Mouse (Mus musculus) hindbrain, embryonic 16.5 days (tissue): Measurements from ENCODE around the gene Dmrt3. TPM values are rescaled to one million over a fixed set of nuclear protein-coding genes. Genes with fewer than 3 reads are reported as not detected.

Experiments used
- ATAC-seq: fragments of 200-750 bp; cut with Nextera tagmentation; 2 replicates; pipeline ENCODE4 v1.8.0; 2017; ENCODE audit warnings: moderate TSS enrichment, moderate library complexity
- H3K27ac ChIP-seq: fragments of 300-500 bp; sonication (generic); 2 replicates; pipeline ENCODE4 v1.5.1; 2014; ENCODE audit warnings: low read depth, mild to moderate bottlenecking, control low read depth, low read length, moderate library complexity
- H3K27me3 ChIP-seq: fragments of 300-500 bp; sonication (generic); replicated peaks from 2 replicates; pipeline ENCODE4 v1.6.1; 2014; ENCODE audit warnings: low read length; ENCODE audit not compliant: control insufficient read depth, insufficient read depth
- H3K36me3 ChIP-seq: fragments of 300-500 bp; sonication (generic); 2 replicates; pipeline ENCODE4 v1.6.1; 2014; ENCODE audit warnings: mild to moderate bottlenecking, low read length, moderate library complexity, mixed read lengths; ENCODE audit not compliant: control insufficient read depth, insufficient read depth
- H3K4me1 ChIP-seq: fragments of 300-500 bp; sonication (generic); 2 replicates; pipeline ENCODE4 v1.6.1; 2014; ENCODE audit warnings: low read depth, low read length; ENCODE audit not compliant: control insufficient read depth, insufficient read depth
- H3K4me2 ChIP-seq: fragments of 300-500 bp; sonication (generic); 2 replicates; pipeline ENCODE4 v1.6.1; 2014; ENCODE audit warnings: mild to moderate bottlenecking, low read length, control low read depth, moderate library complexity
- H3K4me3 ChIP-seq: fragments of 300-500 bp; sonication (generic); 2 replicates; pipeline ENCODE4 v1.5.1; 2014; ENCODE audit warnings: mild to moderate bottlenecking, low read length, control low read depth, moderate library complexity
- H3K9ac ChIP-seq: fragments of 300-500 bp; sonication (generic); 2 replicates; pipeline ENCODE4 v1.6.1; 2014; ENCODE audit warnings: low read depth, mild to moderate bottlenecking, control low read depth, low read length, moderate library complexity
- H3K9me3 ChIP-seq: fragments of 300-500 bp; sonication (generic); 2 replicates; pipeline ENCODE4 v1.6.1; 2014; ENCODE audit warnings: mild to moderate bottlenecking, low read length, moderate library complexity; ENCODE audit not compliant: control insufficient read depth
- WGBS: fragments of 180-500 bp; shearing (Covaris S2); extraction: QIAGEN DNeasy Blood & Tissue Kit; methylation state at CpG from one replicate; pipeline ENCODE4 v1.1.7; 2014; 5-methylcytosine and 5-hydroxymethylcytosine counted together
- polyA plus RNA-seq: library from polyadenylated mRNA; unstranded; fragments of >200 nt; fragmentation: Nextera tagmentation; extraction: Ambion mirVana; gene quantifications from 2 replicates; pipeline ENCODE4 v1.2.1, GENCODE M21; 2015

Gene Dmrt3
- polyA plus RNA-seq, 1 experiment from 2014 or later = 0.16 TPM

GRCm38 (mm10) chr19:25647136-25647535 lies 37.0 kb downstream of the Dmrt3 start:
- no peak overlapping the region for H3K4me3 ChIP-seq
- no peak overlapping the region for H3K4me2 ChIP-seq
- WGBS = 69% methylated on average over 3 of the region's 3 CpGs
- H3K4me1 ChIP-seq = no peaks in the 10 kb centered on the region
- H3K36me3 ChIP-seq = no peaks in the 10 kb centered on the region
- no peak overlapping the region for H3K9ac ChIP-seq
- no peak overlapping the region for H3K27ac ChIP-seq
- H3K9me3 ChIP-seq = no peaks in the 10 kb centered on the region
- ATAC-seq = no peak
- H3K27me3 ChIP-seq = no peaks in the 10 kb centered on the region; the same call in 1 of the 2 replicates

GRCm38 (mm10) chr19:25648701-25649100 lies 38.6 kb downstream of the Dmrt3 start:
- Histone ChIP-seq H3K36me3 (no peaks in the 10 kb centered on the region), H3K4me1 (no peaks in the 10 kb centered on the region), H3K9me3 (no peaks in the 10 kb centered on the region), H3K4me2 (no peak overlapping the region), H3K4me3 (no peak overlapping the region), H3K27me3 (no peaks in the 10 kb centered on the region; the same call in 1 of the 2 replicates), H3K9ac (no peak overlapping the region), H3K27ac (no peak overlapping the region)
- WGBS = 78% methylated on average over 4 of the region's 4 CpGs
- no peak for ATAC-seq

GRCm38 (mm10) chr19:25650474-25650873 lies 40.4 kb downstream of the Dmrt3 start:
- Histone ChIP-seq H3K4me1 (no peaks in the 10 kb centered on the region), H3K9ac (no peak overlapping the region), H3K27me3 (no peaks in the 10 kb centered on the region; the same call in 1 of the 2 replicates), H3K4me2 (no peak overlapping the region), H3K36me3 (no peaks in the 10 kb centered on the region), H3K9me3 (no peaks in the 10 kb centered on the region), H3K27ac (no peak overlapping the region), H3K4me3 (no peak overlapping the region)
- 80% methylated on average over 10 of the region's 10 CpGs for WGBS
- no peak for ATAC-seq

- Histone ChIP-seq H3K27me3 (no peaks in the 10 kb centered on the region; the same call in 1 of the 2 replicates), H3K9me3 (no peaks in the 10 kb centered on the region), H3K4me1 (no peaks in the 10 kb centered on the region), H3K27ac (no peak overlapping the region), H3K9ac (no peak overlapping the region), H3K36me3 (no peaks in the 10 kb centered on the region), H3K4me2 (no peak overlapping the region), H3K4me3 (no peak overlapping the region)
- no peak for ATAC-seq
- 65% methylated on average over 5 of the region's 5 CpGs for WGBS
Observed at GRCm38 (mm10) chr19:25652560-25652959, 42.5 kb downstream of the Dmrt3 start.

- Histone ChIP-seq H3K9me3 (no peaks in the 10 kb centered on the region), H3K4me2 (no peak overlapping the region), H3K4me3 (no peak overlapping the region), H3K9ac (no peak overlapping the region), H3K4me1 (no peaks in the 10 kb centered on the region), H3K36me3 (no peaks in the 10 kb centered on the region), H3K27me3 (no peaks in the 10 kb centered on the region; the same call in 1 of the 2 replicates), H3K27ac (no peak overlapping the region)
- WGBS = 54% methylated on average over 12 of the region's 12 CpGs
- ATAC-seq = no peak
Observed at GRCm38 (mm10) chr19:25654034-25654749, 44.1 kb downstream of the Dmrt3 start.

- no peaks in the 10 kb centered on the region; the same call in 1 of the 2 replicates for H3K4me1 ChIP-seq
- H3K9ac ChIP-seq = no peak overlapping the region
- no peaks in the 10 kb centered on the region for H3K36me3 ChIP-seq
- H3K4me2 ChIP-seq = no peak overlapping the region
- H3K4me3 ChIP-seq = no peak overlapping the region
- no peak for ATAC-seq
- H3K27me3 ChIP-seq = peaks cover 59% of the 10 kb centered on the region
- H3K9me3 ChIP-seq = no peaks in the 10 kb centered on the region
- WGBS = 3% methylated on average over 31 of the region's 31 CpGs
- H3K27ac ChIP-seq = no peak overlapping the region
Observed at GRCm38 (mm10) chr19:25665486-25666339, 55.6 kb downstream of the Dmrt3 start.

GRCm38 (mm10) chr19:25667836-25668235 lies 57.7 kb downstream of the Dmrt3 start:
- 8% methylated on average over 4 of the region's 4 CpGs for WGBS
- Histone ChIP-seq H3K4me1 (peaks cover 9% of the 10 kb centered on the region), H3K4me3 (no peak overlapping the region), H3K9me3 (no peaks in the 10 kb centered on the region), H3K36me3 (no peaks in the 10 kb centered on the region), H3K27ac (no peak overlapping the region), H3K4me2 (no peak overlapping the region), H3K9ac (no peak overlapping the region), H3K27me3 (peaks cover 62% of the 10 kb centered on the region)
- no peak for ATAC-seq

- H3K27me3 ChIP-seq = peaks cover 70% of the 10 kb centered on the region
- no peak overlapping the region for H3K4me2 ChIP-seq
- H3K9ac ChIP-seq = no peak overlapping the region
- peaks cover 18% of the 10 kb centered on the region for H3K4me1 ChIP-seq
- 5% methylated on average over 3 of the region's 3 CpGs for WGBS
- H3K4me3 ChIP-seq = no peak overlapping the region
- no peak overlapping the region for H3K27ac ChIP-seq
- no peaks in the 10 kb centered on the region for H3K9me3 ChIP-seq
- H3K36me3 ChIP-seq = no peaks in the 10 kb centered on the region
- no peak for ATAC-seq
Observed at GRCm38 (mm10) chr19:25669593-25670248, 59.6 kb downstream of the Dmrt3 start.
